Mouse (Mus musculus): ENCODE results near the gene D630045J12Rik. TPM values are rescaled to one million over a fixed set of nuclear protein-coding genes. Genes with fewer than 3 reads are reported as not detected.

D630045J12Rik gene
- total RNA-seq, 2 experiments from 2014 or later = 1.0 to 1.5 TPM

- DNase-seq = no peak
- intact Hi-C loops (cut with DNase I; ENCODE audit: low total_unique reads) = no loop called here
Observed at GRCm38 (mm10) chr6:38198727-38199126, 55.1 kb downstream of the D630045J12Rik start.

GRCm38 (mm10) chr6:38196266-38197189 is 57.3 kb downstream of the D630045J12Rik start:
- DNase-seq = no peak
- intact Hi-C loops (cut with DNase I; ENCODE audit: low total_unique reads) = no loop called here

DNA sequence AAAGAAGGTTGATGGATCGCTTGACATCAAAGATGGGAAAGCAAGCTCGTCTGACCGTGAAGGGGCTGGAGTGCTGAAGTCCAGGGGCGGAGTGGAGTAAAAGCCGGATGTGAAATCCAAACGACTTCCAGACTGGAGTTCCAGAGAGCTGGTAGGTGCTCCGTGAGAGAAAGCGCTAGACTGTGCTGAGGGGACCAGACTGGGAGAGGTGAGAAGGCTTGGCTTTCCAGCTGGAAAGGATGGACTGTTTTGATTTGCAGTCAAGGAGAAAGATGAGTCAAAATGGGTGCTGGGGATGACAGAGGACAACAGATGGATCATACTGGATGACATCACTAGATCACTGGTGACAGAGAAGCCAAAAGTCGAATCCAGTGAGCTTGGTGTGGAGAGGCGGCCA is 58.5 kb downstream of the D630045J12Rik start:
- DNase-seq = no peak
- intact Hi-C loops (cut with DNase I; ENCODE audit: low total_unique reads) = no loop called here

DNA sequence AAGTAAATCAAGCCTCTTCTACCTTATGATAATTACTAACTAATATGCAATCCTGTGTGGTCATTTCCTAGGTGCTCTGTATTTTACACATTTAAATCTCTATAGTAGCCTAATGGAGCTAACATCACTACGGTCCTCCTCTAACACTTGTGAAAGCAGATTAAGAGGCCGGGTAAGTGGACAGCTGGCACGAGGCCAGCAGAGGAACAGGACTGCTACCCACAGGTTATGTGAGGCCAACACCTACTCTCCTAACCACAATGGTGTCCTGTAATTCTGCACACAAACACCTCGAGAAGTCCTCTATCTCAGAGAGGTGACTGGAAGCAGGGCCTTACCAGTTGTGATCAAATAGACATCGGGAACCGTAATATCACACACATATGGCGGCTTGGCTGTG is 59.8 kb downstream of the D630045J12Rik start:
- intact Hi-C loops (cut with DNase I; ENCODE audit: low total_unique reads) = no loop called here
- DNase-seq = no peak

DNA sequence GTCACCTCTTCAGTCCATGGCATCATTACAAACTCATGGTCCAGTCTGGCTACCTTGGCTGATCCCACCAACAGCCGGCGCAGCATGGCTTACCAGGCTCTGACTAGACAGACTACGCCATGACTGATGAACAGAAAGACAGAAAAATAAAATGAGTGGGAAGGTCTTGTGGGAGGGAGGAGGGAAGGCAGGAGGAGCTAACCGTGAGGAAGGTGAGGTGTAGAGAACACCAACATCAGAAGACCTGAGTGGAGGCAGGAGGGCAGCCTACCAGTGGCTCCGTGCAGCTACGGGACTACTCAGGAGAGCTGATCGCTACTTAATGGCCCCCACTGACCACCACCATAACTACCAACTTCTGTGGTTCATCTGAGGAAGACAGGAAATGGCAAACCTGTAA is 60.9 kb downstream of the D630045J12Rik start:
- intact Hi-C loops (cut with DNase I; ENCODE audit: low total_unique reads) = no loop called here
- DNase-seq = no peak

DNA sequence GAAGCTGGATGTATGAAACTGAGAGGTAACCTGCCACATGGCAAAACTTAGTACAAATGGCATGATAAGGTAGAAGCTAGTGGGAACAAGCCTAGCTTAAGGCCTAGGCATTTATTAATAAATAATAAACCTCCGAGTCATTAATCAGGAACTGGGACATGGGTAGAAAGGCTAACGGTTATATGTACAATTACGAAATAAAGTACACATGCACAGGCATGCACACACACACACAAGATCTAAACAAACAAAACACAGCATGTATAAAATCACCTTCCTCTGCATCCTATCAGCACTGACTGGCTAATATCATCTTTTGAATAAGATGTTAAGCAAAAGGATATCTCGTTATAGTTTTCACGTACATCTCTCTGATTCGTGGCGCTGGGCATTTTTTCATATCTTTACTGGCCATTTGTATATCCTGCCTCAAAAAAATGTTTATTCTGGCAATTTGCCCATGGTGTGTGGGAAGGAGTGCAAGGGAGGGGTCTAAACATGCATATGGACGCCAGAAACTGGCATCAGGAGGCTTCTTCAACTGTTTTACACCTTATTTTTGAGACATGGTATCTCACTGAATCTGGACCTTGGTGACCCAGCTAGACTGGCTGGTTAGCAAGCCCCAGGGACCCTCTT is 67.4 kb downstream of the D630045J12Rik start:
- intact Hi-C loops (cut with DNase I; ENCODE audit: low total_unique reads) = no loop called here
- no peak for DNase-seq

DNA sequence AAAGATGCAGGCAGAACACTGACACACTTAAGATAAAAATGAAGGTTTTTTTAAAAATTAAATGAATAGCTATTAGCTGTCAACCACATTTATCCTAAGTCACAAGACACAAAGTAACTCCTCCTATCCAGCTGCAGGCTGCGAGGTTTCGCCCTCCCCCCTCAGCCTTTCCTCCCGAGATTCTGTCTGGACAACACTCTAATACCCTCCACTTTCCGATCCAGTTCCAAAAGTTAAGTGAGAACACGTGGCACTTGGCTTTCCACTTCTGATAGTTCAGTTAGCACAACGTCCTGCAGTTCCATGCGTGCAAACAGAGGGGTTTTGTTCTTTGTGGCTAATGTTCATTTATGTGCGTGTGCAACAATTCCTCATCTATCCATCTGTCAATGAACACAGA is 69.0 kb downstream of the D630045J12Rik start:
- DNase-seq = no peak
- intact Hi-C loops (cut with DNase I; ENCODE audit: low total_unique reads) = no loop called here

- no peak for DNase-seq
- intact Hi-C loops (cut with DNase I; ENCODE audit: low total_unique reads) = no loop called here
Observed at GRCm38 (mm10) chr6:38181756-38182318, 72.0 kb downstream of the D630045J12Rik start.

DNA sequence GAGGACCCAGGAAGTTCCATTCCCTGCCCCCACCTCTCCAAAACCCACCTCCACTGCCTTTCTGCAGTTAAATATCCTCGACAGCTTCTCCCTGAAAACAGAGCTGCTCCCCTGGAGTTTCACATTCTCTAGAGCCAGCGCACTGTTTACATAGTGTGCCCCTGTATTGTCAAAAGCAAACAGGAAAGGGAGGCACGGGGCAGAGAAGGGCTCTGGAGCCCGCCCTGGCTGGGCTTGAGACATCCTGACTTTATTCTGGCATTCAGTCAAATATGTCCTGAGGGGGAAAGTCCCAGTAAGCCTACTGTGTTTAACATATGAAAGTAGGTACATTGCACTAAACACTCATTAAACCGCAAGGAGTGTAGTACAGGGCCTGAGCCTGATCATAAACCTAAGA is 73.1 kb downstream of the D630045J12Rik start:
- no peak for DNase-seq
- intact Hi-C loops (cut with DNase I; ENCODE audit: low total_unique reads) = no loop called here

DNA sequence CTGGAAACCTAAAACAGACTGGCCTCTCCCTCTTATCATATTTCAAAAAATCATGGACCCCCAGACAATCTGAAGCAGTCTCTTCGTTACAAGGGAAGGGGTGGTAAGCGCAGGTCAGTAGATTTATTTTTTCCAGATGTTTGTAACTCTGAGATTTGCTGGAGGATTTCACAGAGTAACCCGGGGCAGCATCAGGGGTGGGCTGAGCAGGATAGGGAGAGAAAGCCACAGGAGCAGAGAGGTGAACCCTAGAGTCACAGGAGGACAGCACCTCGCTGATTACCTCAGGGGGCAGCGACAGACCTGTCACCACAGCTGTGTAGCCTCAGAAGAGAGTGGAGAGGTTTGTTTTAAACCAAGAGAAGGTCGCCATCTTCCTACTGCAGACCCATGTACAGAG is 88.4 kb downstream of the D630045J12Rik start:
- no peak for DNase-seq
- intact Hi-C loops (cut with DNase I; ENCODE audit: low total_unique reads) = loop anchor here (10.0 kb wide), 1 partner anchor 159 kb away; no protein-coding TSS in a partner anchor

DNA sequence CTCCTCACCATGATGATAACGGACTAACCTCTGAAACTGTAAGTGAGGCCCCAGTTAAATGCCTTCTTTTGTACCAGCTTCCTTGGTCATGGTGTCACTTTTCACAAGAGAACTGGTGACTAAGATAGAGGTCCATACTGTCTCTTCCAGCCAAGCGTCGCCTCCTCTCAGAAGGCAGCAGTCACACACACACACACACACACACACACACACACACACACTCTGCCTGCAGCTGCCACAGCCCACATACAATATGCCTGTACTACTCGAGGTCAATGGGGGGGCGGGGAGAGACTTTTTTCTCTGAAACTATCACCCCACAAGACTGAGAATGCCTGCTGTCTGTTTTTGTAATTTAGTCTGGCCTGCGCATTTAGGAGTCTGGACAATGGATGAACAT is 89.1 kb downstream of the D630045J12Rik start:
- DNase-seq = no peak
- intact Hi-C loops (cut with DNase I; ENCODE audit: low total_unique reads) = loop anchor here (10.0 kb wide), 1 partner anchor 160 kb away; no protein-coding TSS in a partner anchor

DNA sequence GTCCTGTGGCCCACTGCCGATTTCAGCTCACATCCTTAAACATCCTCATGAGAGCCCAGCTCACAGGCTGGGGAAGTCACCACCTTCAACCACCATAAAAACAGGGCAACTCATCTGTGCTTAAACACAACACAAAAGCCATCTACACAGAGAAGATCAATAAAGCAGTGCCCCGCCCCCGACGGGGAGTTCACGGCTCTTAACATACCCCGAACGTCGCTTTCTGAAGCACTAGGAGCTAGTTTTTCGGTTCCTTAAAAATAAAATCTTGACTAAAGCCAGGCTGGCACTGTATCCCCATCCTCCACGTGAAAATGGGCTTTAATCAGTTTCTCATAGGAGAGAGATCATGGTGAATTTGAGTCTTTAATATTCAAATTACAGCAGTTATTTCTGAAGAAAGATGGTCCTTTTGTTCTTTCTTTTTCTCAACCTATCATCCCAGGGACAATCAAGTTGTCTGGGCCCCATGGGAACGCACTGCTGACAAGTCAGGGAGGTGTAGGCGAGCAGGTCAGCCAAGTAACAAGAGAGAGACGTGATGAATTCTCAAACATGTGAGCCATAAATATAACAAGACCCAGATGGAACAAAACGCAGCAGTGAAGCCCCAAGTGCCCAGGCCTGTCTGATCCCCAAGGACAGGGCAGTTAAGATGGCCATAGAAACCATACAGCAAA is 90.8 kb downstream of the D630045J12Rik start:
- intact Hi-C loops (cut with DNase I; ENCODE audit: low total_unique reads) = loop anchor here (10.0 kb wide), 1 partner anchor 162 kb away; no protein-coding TSS in a partner anchor
- no peak for DNase-seq

DNA sequence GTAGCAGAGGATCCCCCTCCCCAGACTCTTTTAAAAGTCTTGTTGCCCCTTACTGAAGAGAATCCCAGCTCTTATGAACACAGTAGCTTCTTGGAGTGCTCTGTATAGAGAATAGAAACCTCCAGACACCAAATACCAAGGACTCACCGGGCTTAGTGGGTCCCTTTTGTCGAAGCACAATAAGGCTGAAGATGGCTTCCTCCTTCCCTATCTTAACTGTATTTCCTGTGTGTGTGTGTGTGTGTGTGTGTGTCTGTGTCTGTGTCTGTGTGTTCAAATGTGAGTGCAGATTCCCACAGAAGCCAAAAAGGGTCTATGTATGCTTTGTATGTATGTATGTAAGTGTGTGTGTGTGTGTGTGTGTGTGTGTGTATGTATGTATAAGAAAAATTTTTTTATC is 93.3 kb downstream of the D630045J12Rik start:
- no peak for DNase-seq
- intact Hi-C loops (cut with DNase I; ENCODE audit: low total_unique reads) = loop anchor here (10.0 kb wide), 1 partner anchor 164 kb away; no protein-coding TSS in a partner anchor

DNA sequence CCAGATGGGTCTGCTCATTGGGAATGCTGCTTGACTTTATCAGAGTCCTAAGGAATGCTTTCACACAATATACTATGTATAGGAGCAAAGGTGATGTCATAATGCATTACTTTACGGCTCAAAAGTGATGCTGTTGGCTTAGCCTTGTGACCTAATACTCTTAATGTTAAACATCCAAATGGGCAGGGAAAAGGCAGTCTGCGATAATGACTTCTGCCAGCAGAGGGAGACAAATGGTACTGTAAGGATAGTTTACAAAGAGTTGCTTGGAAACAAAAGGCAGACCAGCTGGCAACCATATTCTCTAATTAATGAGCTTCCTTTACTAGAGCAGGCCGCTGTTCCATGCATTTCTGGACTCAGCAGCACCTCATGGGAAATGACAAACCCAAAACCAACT is 93.7 kb downstream of the D630045J12Rik start:
- intact Hi-C loops (cut with DNase I; ENCODE audit: low total_unique reads) = loop anchor here (10.0 kb wide), 1 partner anchor 165 kb away; no protein-coding TSS in a partner anchor
- peak; percentile 74 for DNase-seq

DNA sequence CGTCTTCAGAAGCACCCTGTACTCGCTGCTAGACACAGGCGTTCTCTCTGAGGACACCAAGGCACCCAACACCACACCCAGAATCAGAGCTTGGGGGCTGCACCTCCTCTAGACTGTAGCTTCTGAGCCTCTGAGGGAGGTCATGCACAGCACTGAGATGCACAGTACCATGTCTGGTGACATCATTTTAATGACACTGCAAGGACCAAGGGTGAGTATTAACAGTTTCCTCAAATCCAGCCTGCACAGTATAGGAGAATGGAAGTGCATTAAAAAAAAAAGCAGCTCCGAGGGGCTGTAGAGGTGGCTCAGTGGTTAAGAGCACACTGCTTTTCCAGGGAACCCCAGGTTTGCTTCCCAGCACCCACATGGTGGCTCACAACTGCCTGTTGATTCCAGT is 94.2 kb downstream of the D630045J12Rik start:
- intact Hi-C loops (cut with DNase I; ENCODE audit: low total_unique reads) = loop anchor here (10.0 kb wide), 1 partner anchor 95 kb away; the partner anchor contains the start of gene D630045J12Rik

GRCm38 (mm10) chr6:38157925-38158324 is 95.9 kb downstream of the D630045J12Rik start:
- no peak for DNase-seq
- intact Hi-C loops (cut with DNase I; ENCODE audit: low total_unique reads) = loop anchor here (10.0 kb wide), 1 partner anchor 97 kb away; the partner anchor contains the start of gene D630045J12Rik

More for the DNA sequence above, 94.2 kb downstream of the D630045J12Rik start:
- no peak for DNase-seq

GRCm38 (mm10) chr6:38156204-38156603 is 97.6 kb downstream of the D630045J12Rik start:
- intact Hi-C loops (cut with DNase I; ENCODE audit: low total_unique reads) = loop anchor here (10.0 kb wide), 1 partner anchor 99 kb away; the partner anchor contains the start of gene D630045J12Rik
- no peak for DNase-seq

DNA sequence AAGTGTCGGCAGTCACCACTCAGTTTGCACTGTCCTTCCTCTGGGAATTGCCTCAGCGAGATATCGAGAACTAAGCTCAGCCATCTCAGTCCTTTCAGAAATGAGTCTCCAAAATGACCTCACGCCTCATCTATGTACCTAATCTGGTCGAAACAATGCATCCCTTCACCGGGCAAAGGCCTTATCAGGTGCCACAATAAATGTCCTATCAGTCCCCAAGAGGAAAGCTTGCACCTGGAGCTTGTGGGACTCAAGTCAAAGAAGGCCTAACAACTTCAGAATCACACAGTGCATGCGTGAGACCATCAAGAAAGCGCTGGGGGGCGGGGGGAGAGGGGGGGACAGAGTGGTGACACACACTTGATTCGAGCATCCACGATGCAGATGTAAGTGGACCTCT is 101.5 kb downstream of the D630045J12Rik start:
- intact Hi-C loops (cut with DNase I; ENCODE audit: low total_unique reads) = loop anchor here (10.0 kb wide), 1 partner anchor 102 kb away; the partner anchor contains the start of gene D630045J12Rik
- no peak for DNase-seq

- intact Hi-C loops (cut with DNase I; ENCODE audit: low total_unique reads) = no loop called here
- no peak for DNase-seq
Observed at GRCm38 (mm10) chr6:38149483-38149882, 104.3 kb downstream of the D630045J12Rik start.

Measured in gastrocnemius, postnatal 14 days (tissue).